Mouse (Mus musculus) heart, embryonic 11.5 days (tissue): Measurements from ENCODE around the gene Cog1. TPM values are rescaled to one million over a fixed set of nuclear protein-coding genes. Genes with fewer than 3 reads are reported as not detected.
"Not testable (repeated sequence)": the region's sequence is repeated elsewhere in the genome, so short reads cannot be mapped to it uniquely, and the experiment has no call there.

Experiments
- ATAC-seq: fragments of 200-750 bp; cut with Nextera tagmentation; replicated peaks from 2 replicates; pipeline ENCODE4 v1.8.0; 2017; ENCODE audit warnings: moderate library complexity; ENCODE audit not compliant: insufficient number of reproducible peaks, low FRiP score, low TSS enrichment
- H3K27ac ChIP-seq: fragments of 300-500 bp; sonication (generic); 2 replicates; pipeline ENCODE4 v1.5.1; 2014; ENCODE audit warnings: mild to moderate bottlenecking, low read depth, low read length
- H3K27me3 ChIP-seq: fragments of 300-500 bp; sonication (generic); 2 replicates; pipeline ENCODE4 v1.6.1; 2014; ENCODE audit warnings: mild to moderate bottlenecking, low read length, mixed read lengths; ENCODE audit not compliant: control insufficient read depth, insufficient read depth
- H3K36me3 ChIP-seq: fragments of 300-500 bp; sonication (generic); 2 replicates; pipeline ENCODE4 v1.6.1; 2014; ENCODE audit warnings: mild to moderate bottlenecking, low read length, moderate library complexity, mixed read lengths; ENCODE audit not compliant: control insufficient read depth, insufficient read depth
- H3K4me1 ChIP-seq: fragments of 300-500 bp; sonication (generic); 2 replicates; pipeline ENCODE4 v1.6.1; 2014; ENCODE audit warnings: low read length; ENCODE audit not compliant: control insufficient read depth, insufficient read depth
- H3K4me2 ChIP-seq: fragments of 300-500 bp; sonication (generic); 2 replicates; pipeline ENCODE4 v1.6.1; 2014; ENCODE audit warnings: mild to moderate bottlenecking, moderate library complexity
- H3K4me3 ChIP-seq: fragments of 300-500 bp; sonication (generic); 2 replicates; pipeline ENCODE4 v1.5.1; 2014; ENCODE audit warnings: low read depth, low read length
- H3K9ac ChIP-seq: fragments of 300-500 bp; sonication (generic); 2 replicates; pipeline ENCODE4 v1.6.1; 2014; ENCODE audit warnings: mild to moderate bottlenecking, low read depth, low read length, moderate library complexity
- H3K9me3 ChIP-seq: fragments of 300-500 bp; sonication (generic); replicated peaks from 2 replicates; pipeline ENCODE4 v1.6.1; 2016; ENCODE audit warnings: low read length; ENCODE audit not compliant: control insufficient read depth
- WGBS: fragments of 180-500 bp; shearing (Covaris S2); extraction: QIAGEN DNeasy Blood & Tissue Kit; methylation state at CpG from one replicate; pipeline ENCODE4 v1.1.7; 2014; ENCODE audit not compliant: insufficient replicate concordance; 5-methylcytosine and 5-hydroxymethylcytosine counted together
- polyA plus RNA-seq: library from polyadenylated mRNA; unstranded; fragments of >200 nt; fragmentation: Nextera tagmentation; extraction: Ambion mirVana; gene quantifications from 2 replicates; pipeline ENCODE4 v1.2.1, GENCODE M21; 2014

Cog1 gene
- polyA plus RNA-seq, 1 experiment from 2014 or later, result 19.4 TPM

DNA sequence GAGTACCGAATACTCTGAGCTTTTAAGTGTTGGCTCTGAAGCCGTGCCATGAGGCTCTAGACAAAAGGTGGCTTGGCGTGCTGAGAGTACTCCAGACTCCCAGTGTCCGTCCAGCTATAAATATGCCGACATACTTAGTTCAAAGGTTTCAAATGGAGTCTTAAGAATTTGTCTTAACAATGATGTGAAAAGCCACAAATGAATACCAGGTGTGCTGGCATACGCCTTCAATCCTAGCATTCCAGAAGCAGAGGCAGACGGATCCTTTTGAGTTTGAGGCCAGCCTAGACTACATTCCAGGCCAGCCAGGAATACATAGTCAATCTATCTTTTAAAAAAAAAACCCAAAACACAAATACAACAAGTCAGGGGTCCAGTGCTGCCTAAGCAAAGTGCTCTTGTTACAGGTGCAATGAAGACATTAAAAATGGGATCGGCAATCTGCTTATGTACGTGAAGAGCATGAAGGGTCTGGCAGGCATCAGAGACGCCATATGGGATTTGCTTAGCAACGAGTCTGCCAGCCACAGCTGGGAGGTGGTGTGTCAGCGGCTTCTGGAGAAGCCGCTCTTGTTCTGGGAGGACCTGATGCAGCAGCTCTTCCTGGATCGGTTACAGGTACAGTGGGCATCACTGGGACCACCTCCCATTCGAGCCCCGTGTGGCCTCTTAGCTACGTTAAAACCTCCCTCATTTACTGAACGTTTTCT, 5.7 kb downstream of the Cog1 start:
- Histone ChIP-seq H3K4me2 (no peak overlapping the region), H3K36me3 (peaks cover 48% of the 10 kb centered on the region), H3K9ac (no peak overlapping the region), H3K4me3 (no peak overlapping the region), H3K27me3 (no peaks in the 10 kb centered on the region), H3K9me3 (no peaks in the 10 kb centered on the region), H3K27ac (no peak overlapping the region), H3K4me1 (peaks cover 4% of the 10 kb centered on the region; the same call in 1 of the 2 replicates)
- 76% methylated on average over 18 of the region's 18 CpGs for WGBS
- ATAC-seq, result no peak

DNA sequence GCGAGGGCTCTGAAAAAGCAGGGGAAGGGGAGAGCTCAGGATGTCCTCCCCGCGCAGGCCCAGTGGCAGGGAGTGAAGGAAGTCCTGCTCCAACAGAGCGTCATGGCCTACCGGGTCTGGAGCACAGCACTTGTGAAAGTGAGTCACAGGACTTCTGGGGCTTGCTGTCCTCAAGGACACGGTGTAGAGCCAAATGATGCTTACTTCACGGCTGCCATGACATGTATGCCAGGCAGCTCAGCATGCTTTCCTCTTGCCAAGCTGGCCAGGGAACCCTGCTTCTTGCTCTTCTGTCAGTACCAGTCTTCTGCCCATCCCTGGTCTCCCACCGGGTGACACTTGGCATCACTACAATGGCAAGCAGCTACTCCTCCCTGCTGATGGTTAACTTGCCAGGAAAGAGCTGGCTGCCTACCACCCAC, 7.6 kb downstream of the Cog1 start:
- Histone ChIP-seq H3K4me2 (no peak overlapping the region), H3K36me3 (peaks cover 62% of the 10 kb centered on the region), H3K27ac (no peak overlapping the region), H3K9ac (no peak overlapping the region), H3K27me3 (no peaks in the 10 kb centered on the region), H3K4me1 (no peaks in the 10 kb centered on the region; the same call in 1 of the 2 replicates), H3K4me3 (no peak overlapping the region), H3K9me3 (no peaks in the 10 kb centered on the region)
- no peak for ATAC-seq
- WGBS, result 89% methylated on average over 8 of the region's 8 CpGs

DNA sequence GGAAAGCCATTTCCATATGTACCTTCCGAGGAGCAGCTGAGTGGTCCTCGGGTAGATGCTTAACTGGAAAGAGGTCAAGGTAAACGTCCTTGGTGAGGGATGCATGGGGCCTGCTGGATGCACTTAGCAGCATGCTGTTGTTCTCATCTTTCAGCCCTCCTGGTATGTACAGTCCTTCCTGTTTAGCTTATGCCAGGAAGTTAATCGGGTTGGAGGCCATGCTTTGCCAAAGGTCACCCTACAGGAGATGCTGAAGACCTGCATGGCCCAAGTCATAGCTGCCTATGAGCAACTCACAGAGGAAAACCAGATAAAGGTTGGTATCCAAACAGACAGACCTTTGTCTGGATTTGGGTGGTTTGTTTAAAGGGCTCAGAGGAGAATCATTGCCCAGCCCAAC, 8.3 kb downstream of the Cog1 start:
- no peak overlapping the region for H3K9ac ChIP-seq
- H3K27me3 ChIP-seq, result no peaks in the 10 kb centered on the region
- H3K9me3 ChIP-seq, result no peaks in the 10 kb centered on the region
- no peak overlapping the region for H3K4me2 ChIP-seq
- H3K4me1 ChIP-seq, result no peaks in the 10 kb centered on the region
- no peak for ATAC-seq
- H3K4me3 ChIP-seq, result no peak overlapping the region
- no peak overlapping the region for H3K27ac ChIP-seq
- WGBS, result 76% methylated on average over 4 of the region's 4 CpGs
- H3K36me3 ChIP-seq, result peaks cover 64% of the 10 kb centered on the region

DNA sequence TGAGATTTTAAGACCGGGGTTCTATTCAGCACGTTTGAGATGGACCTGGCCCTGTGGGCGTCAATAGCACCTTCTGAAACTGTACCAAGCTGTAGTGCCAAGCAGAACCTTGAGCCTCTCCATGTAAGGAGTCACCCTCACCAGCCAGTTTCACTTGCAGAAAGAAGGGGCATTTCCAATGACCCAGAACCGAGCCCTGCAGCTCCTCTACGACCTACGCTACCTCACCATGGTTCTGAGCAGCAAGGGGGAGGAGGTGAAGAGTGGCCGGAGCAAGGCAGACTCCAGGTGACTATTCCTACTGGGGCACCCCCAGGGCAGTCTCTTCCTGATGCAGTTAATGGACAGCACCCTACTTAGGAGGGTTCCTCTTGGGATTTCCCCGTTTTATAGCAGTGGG, 9.3 kb downstream of the Cog1 start:
- WGBS, result 84% methylated on average over 8 of the region's 8 CpGs
- Histone ChIP-seq H3K36me3 (peaks cover 56% of the 10 kb centered on the region), H3K27ac (no peak overlapping the region), H3K4me3 (no peak overlapping the region), H3K27me3 (no peaks in the 10 kb centered on the region), H3K4me2 (no peak overlapping the region), H3K9ac (no peak overlapping the region), H3K4me1 (no peaks in the 10 kb centered on the region), H3K9me3 (no peaks in the 10 kb centered on the region)
- no peak for ATAC-seq

DNA sequence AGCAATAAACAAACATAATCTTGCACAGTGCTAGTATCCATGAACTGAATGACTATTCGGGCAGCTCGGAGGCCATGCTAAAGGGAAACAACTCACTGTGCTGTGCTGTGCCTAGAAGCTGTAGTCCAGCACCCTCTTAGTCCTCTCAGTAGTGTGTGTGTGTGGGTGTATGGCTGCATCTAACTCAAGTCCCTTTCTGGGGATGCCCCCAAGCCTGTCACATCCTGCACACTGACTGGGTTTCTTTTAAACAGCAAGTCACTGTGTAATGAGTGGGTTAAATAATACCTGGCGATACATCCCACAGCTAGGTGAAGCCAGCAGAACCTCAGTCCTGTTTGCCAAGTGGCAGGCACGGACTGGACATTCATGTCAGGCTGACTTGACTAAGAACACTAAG, 9.8 kb downstream of the Cog1 start:
- H3K9me3 ChIP-seq, result no peaks in the 10 kb centered on the region
- peaks cover 53% of the 10 kb centered on the region for H3K36me3 ChIP-seq
- no peak for ATAC-seq
- H3K4me3 ChIP-seq, result no peak overlapping the region
- H3K4me2 ChIP-seq, result no peak overlapping the region
- H3K27me3 ChIP-seq, result no peaks in the 10 kb centered on the region
- H3K9ac ChIP-seq, result no peak overlapping the region
- no peaks in the 10 kb centered on the region for H3K4me1 ChIP-seq
- H3K27ac ChIP-seq, result no peak overlapping the region
- WGBS, result 90% methylated on average over 4 of the region's 4 CpGs

DNA sequence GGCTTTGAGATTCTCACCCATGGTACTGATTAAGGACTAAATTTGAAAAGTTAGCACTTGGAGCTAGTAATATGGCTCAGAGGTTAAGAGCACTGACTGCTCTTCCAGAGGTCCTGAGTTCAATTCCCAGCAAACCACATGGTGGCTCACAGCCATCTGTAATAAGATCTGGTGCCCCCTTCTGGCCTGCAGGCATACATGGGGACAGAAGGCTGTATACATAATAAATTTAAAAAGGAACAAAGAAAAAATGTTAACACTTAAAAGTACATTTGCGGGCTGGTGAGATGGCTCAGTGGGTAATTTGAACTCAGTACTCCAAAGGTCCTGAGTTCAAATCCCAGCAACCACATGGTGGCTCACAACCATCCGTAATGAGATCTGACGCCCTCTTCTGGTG, 11.2 kb downstream of the Cog1 start:
- H3K4me3 ChIP-seq, H3K4me2 ChIP-seq, H3K4me1 ChIP-seq, ATAC-seq, H3K27ac ChIP-seq, H3K27me3 ChIP-seq, H3K9me3 ChIP-seq, H3K9ac ChIP-seq: not testable (repeated sequence)
- H3K36me3 ChIP-seq, result peaks cover 45% of the 10 kb centered on the region
- 95% methylated on average over 3 of the region's 3 CpGs for WGBS

DNA sequence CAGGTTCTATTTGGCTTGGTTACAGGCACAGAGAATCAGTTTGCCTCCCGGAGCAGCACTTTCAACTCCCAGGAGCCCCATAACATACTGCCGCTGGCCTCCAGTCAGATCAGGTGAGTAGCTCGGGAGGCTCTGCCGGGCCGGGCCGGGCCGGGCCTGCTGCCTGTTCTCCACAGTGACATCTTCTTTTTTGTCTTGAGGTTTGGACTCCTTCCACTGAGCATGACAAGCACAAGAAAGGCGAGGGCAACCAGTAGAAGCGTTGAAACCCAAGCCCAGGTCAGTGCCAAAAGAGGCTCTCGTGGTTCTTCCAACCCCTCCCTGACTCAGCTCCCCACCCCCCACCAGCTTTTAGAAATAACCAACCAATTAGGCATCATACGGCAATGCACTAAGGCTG, 12.0 kb downstream of the Cog1 start:
- Histone ChIP-seq H3K9me3 (no peaks in the 10 kb centered on the region), H3K4me1 (no peaks in the 10 kb centered on the region; the same call in 1 of the 2 replicates), H3K36me3 (peaks cover 44% of the 10 kb centered on the region), H3K9ac (no peak overlapping the region), H3K27ac (no peak overlapping the region), H3K4me2 (no peak overlapping the region), H3K4me3 (no peak overlapping the region), H3K27me3 (no peaks in the 10 kb centered on the region)
- WGBS, result 94% methylated on average over 11 of the region's 11 CpGs
- no peak for ATAC-seq

DNA sequence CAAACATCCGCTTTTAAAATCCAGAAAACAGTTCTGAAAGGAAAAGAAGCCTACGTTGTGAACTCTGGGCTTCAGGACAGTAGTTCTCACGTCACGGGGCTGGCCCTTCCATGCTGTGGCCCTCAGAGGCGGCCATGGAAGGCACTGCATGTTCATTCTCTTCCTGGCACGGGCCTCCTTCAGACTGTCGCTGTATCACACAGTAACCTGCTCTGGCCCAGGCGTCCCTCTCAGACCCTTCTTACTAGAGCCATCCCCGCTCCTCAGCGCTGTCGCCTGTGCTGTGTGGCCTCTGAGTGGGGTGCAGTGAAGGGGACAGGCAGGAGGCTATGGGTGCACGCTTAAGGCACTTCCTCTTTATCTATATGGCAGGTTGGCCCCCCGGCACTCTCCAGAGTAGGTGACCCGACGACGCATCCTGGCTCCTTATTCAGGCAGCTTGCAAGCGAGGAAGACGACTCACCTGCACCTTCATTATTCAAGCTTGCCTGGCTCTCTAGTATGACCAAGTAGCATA, 12.9 kb downstream of the Cog1 start:
- Histone ChIP-seq H3K9ac (no peak overlapping the region), H3K27ac (no peak overlapping the region), H3K9me3 (no peaks in the 10 kb centered on the region), H3K27me3 (no peaks in the 10 kb centered on the region), H3K4me1 (peaks cover 5% of the 10 kb centered on the region), H3K4me3 (no peak overlapping the region), H3K36me3 (peaks cover 37% of the 10 kb centered on the region), H3K4me2 (no peak overlapping the region)
- ATAC-seq, result no peak
- 91% methylated on average over 18 of the region's 18 CpGs for WGBS

DNA sequence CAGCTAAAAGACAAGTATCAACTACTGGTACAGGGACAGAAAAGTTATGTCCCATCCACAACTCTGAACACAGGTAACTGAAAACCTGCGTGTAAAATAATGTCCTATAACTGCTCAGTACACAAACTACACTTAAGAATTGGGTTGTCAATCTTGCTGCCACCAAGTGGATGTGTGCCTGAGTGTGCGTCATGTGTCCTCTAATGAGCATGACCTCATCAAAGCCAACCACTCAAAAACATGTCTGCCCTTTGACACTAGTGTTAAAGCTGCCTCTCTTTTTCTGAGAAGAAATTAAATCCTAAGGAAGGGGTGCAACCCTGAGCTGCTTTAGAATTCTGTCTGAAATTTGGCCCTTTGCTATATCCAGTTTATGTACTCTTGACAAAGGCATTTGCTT, 15.3 kb downstream of the Cog1 start:
- ATAC-seq, result no peak
- no peak overlapping the region for H3K4me3 ChIP-seq
- H3K27me3 ChIP-seq, result no peaks in the 10 kb centered on the region
- peaks cover 11% of the 10 kb centered on the region for H3K4me1 ChIP-seq
- no peak overlapping the region for H3K27ac ChIP-seq
- H3K36me3 ChIP-seq, result peaks cover 21% of the 10 kb centered on the region
- no peak overlapping the region for H3K9ac ChIP-seq
- H3K4me2 ChIP-seq, result no peak overlapping the region
- WGBS, result 69% methylated on average over 2 of the region's 2 CpGs
- H3K9me3 ChIP-seq, result no peaks in the 10 kb centered on the region
